34 mouse cellular contexts compared by ENCODE assay signal in the genomic region with DNA sequence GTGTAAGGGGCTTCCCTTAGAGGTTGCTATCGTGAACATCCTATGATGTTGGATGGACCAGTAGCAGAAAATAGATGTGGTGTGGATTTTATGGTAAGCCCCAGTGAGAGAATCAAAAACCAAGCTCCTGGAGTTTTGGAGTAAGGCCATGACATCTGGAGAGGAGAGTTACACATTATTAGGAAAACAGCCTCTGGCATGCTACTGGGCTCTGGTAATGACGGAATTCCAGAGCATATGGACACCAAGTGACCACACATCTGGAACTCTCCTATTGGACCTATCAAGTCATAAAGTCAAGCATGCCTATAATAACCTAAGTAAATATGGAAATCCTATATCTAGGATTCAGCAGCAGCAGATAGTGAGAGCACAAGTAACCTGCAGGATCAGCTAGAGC.
"Had no signal": no experiment of that assay in that cellular context is flagged by ENCODE, and none has a peak within 500 bp of the region (broad histone marks: within the 10 kb centered on the region; RNA-seq: fewer than 3 reads in every experiment).

No protein-coding gene starts in this region.

- H3K27ac ChIP-seq: heart, embryonic 10.5 days; heart, embryonic 13.5 days; heart, embryonic 15.5 days; hindbrain, embryonic 10.5 days; hindbrain, embryonic 12.5 days; hindbrain, embryonic 13.5 days; hindbrain, embryonic 14.5 days; hindbrain, embryonic 15.5 days; hindbrain, postnatal 0 days; intestine, embryonic 15.5 days; kidney, embryonic 15.5 days; kidney, postnatal 0 days; layer of hippocampus, adult 2 months had no signal

- H3K27me3 ChIP-seq: heart, embryonic 12.5 days; heart, embryonic 13.5 days; heart, embryonic 15.5 days; hindbrain, embryonic 12.5 days; hindbrain, embryonic 13.5 days; hindbrain, embryonic 15.5 days; intestine, embryonic 15.5 days; kidney, embryonic 15.5 days had no signal

- H3K4me1 ChIP-seq: heart, embryonic 10.5 days; heart, embryonic 12.5 days; heart, embryonic 13.5 days; heart, embryonic 15.5 days; hindbrain, embryonic 10.5 days; hindbrain, embryonic 12.5 days; hindbrain, embryonic 13.5 days; hindbrain, embryonic 15.5 days; intestine, embryonic 15.5 days; kidney, embryonic 15.5 days had no signal

- H3K9ac ChIP-seq: heart, embryonic 12.5 days; heart, embryonic 13.5 days; heart, embryonic 15.5 days; hindbrain, embryonic 12.5 days; hindbrain, embryonic 13.5 days; hindbrain, embryonic 14.5 days; hindbrain, embryonic 15.5 days; intestine, embryonic 15.5 days; kidney, embryonic 15.5 days had no signal

- H3K4me3 ChIP-seq: heart, embryonic 10.5 days; heart, embryonic 12.5 days; heart, embryonic 13.5 days; heart, embryonic 15.5 days; hindbrain, embryonic 10.5 days; hindbrain, embryonic 12.5 days; hindbrain, embryonic 13.5 days; hindbrain, embryonic 15.5 days; intestine, embryonic 15.5 days; kidney, embryonic 15.5 days; layer of hippocampus, adult 2 months had no signal

- H3K9me3 ChIP-seq: heart, embryonic 10.5 days; heart, embryonic 12.5 days; heart, embryonic 13.5 days; heart, embryonic 15.5 days; hindbrain, embryonic 10.5 days; hindbrain, embryonic 12.5 days; hindbrain, embryonic 13.5 days; hindbrain, embryonic 15.5 days; intestine, embryonic 15.5 days; kidney, embryonic 15.5 days had no signal

- DNase-seq: heart, postnatal 10 days; heart, postnatal 14 days; heart, postnatal 36 days; heart, postnatal 4 days; kidney, adult 11 months; kidney, adult 18-20 months; kidney, adult 2 months; kidney, adult 8-10 months; kidney, adult 9 months; kidney, postnatal 10 days; kidney, postnatal 14 days; kidney, postnatal 25 days; kidney, postnatal 36 days; kidney, postnatal 4 days; layer of hippocampus, adult 9-11 months; layer of hippocampus, postnatal 36 days had no signal

- ATAC-seq: hindbrain, embryonic 16.5 days; hindbrain, postnatal 0 days; inflammation-experienced regulatory T-cells, adult 6 months; intestine, embryonic 15.5 days; intestine, postnatal 0 days had no signal

- H3K36me3 ChIP-seq: heart, embryonic 10.5 days; heart, embryonic 12.5 days; heart, embryonic 13.5 days; heart, embryonic 15.5 days; hindbrain, embryonic 10.5 days; hindbrain, embryonic 12.5 days; hindbrain, embryonic 13.5 days; hindbrain, embryonic 15.5 days; intestine, embryonic 15.5 days; kidney, embryonic 15.5 days had no signal

- H3K4me2 ChIP-seq: heart, embryonic 11.5 days; heart, embryonic 12.5 days; heart, embryonic 13.5 days; heart, embryonic 15.5 days; hindbrain, embryonic 12.5 days; hindbrain, embryonic 13.5 days; hindbrain, embryonic 14.5 days; hindbrain, embryonic 15.5 days; intestine, embryonic 15.5 days; kidney, embryonic 15.5 days had no signal
